ENCODE assay signal across 11 mouse cellular contexts in genomic region chr2:32020229-32020628, GRCm38 (mm10).
"Had no signal": no experiment of that assay in that cellular context is flagged by ENCODE, and none has a peak within 500 bp of the region (broad histone marks: within the 10 kb centered on the region; RNA-seq: fewer than 3 reads in every experiment).

No protein-coding gene starts in this region.

- H3K4me2 ChIP-seq: limb, embryonic 15.5 days; liver, embryonic 13.5 days; midbrain, embryonic 13.5 days; neural tube, embryonic 15.5 days had no signal

- H3K9ac ChIP-seq: limb, embryonic 15.5 days; liver, embryonic 13.5 days; midbrain, embryonic 13.5 days; neural tube, embryonic 15.5 days had no signal

- H3K4me3 ChIP-seq: limb, embryonic 15.5 days; liver, embryonic 13.5 days; midbrain, embryonic 13.5 days; myocyte; neural tube, embryonic 15.5 days had no signal

- H3K27ac ChIP-seq: limb, embryonic 15.5 days; liver, embryonic 13.5 days; midbrain, embryonic 13.5 days; neural tube, embryonic 15.5 days had no signal

- H3K4me1 ChIP-seq: limb, embryonic 15.5 days; midbrain, embryonic 13.5 days; neural tube, embryonic 15.5 days had no signal

- H3K9me3 ChIP-seq: limb, embryonic 15.5 days; liver, embryonic 13.5 days; midbrain, embryonic 13.5 days; neural tube, embryonic 15.5 days had no signal

- ATAC-seq: midbrain, embryonic 13.5 days had no signal

- H3K27me3 ChIP-seq: limb, embryonic 15.5 days; liver, embryonic 13.5 days; midbrain, embryonic 13.5 days; neural tube, embryonic 15.5 days had no signal

- DNase-seq: layer of hippocampus, adult 9-11 months; layer of hippocampus, postnatal 36 days; liver, embryonic 13.5 days; lung, adult 18-20 months; right cerebral cortex, adult 18-20 months; right cerebral cortex, postnatal 25 days; thymus, adult 2 months had no signal
